Mouse (Mus musculus): ENCODE data around the gene Herc4.
A peak's percentile ranks its signal among the peaks of the same experiment; 100 is the strongest.

Herc4 gene

GRCm38 (mm10) chr10:63243493-63244054 lies at the start of gene Herc4:
Herc4 (plus strand) TSS chr10:63243810.
- peak; percentile 18 for DNase-seq (ENCODE audit: extremely low read depth, low read depth, low spot score)

- no peak for DNase-seq (ENCODE audit: extremely low read depth, low read depth, low spot score)
Measured at GRCm38 (mm10) chr10:63199008-63199407, 44.6 kb upstream of the Herc4 start.

- no peak for DNase-seq (ENCODE audit: extremely low read depth, low read depth, low spot score)
Measured at GRCm38 (mm10) chr10:63201534-63201933, 42.1 kb upstream of the Herc4 start.

- no peak for DNase-seq (ENCODE audit: extremely low read depth, low read depth, low spot score)
Measured at GRCm38 (mm10) chr10:63203002-63203401, 40.6 kb upstream of the Herc4 start.

DNA sequence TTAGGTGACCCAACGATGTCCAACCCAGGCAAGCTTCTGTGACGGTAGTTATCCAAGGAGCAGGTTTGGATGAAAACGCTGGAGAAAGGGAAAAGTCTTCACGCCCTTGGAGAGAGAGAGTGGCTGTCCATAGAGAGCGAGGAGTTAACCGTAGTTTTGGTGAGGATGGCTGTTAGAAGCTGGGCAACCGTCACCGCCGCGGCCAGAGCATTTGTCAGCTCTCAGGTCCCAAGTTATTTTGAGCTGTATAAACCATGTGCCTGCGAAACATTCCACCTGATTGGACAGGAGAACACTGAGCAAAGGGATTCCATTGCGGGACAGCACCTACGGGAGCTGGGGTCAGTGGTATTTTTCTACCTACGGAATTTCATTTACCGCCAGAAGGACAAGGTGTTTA lies 39.9 kb upstream of the Herc4 start, which contains the start of gene Mypn:
Gene Mypn, minus strand, starts transcription at position 225 of the 400 bp plus-strand sequence.
- DNase-seq (ENCODE audit: extremely low read depth, low read depth, low spot score): no peak

DNA sequence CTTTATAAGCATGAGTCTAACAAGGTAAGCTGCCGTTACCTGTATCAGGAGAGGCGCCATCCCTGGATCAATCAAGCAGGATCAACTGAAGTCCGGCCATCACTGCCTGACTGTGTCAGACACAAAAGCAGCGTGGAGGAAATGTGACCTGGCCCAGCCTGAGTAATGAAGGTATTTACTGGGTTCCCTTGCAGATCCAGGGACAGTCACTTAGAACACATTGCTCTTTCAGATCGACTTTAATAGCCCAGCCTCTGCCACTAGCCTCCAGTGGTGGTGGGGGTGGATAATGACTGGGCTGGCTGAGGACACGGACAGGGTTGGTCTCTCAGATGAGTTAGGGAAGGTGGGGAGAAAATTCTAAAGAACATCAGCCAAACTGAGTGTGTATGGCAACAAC lies 34.7 kb upstream of the Herc4 start:
- no peak for DNase-seq (ENCODE audit: extremely low read depth, low read depth, low spot score)

GRCm38 (mm10) chr10:63221081-63221783 lies 22.4 kb upstream of the Herc4 start:
- DNase-seq (ENCODE audit: extremely low read depth, low read depth, low spot score): no peak

GRCm38 (mm10) chr10:63224341-63224740 lies 19.3 kb upstream of the Herc4 start:
- no peak for DNase-seq (ENCODE audit: extremely low read depth, low read depth, low spot score)

DNA sequence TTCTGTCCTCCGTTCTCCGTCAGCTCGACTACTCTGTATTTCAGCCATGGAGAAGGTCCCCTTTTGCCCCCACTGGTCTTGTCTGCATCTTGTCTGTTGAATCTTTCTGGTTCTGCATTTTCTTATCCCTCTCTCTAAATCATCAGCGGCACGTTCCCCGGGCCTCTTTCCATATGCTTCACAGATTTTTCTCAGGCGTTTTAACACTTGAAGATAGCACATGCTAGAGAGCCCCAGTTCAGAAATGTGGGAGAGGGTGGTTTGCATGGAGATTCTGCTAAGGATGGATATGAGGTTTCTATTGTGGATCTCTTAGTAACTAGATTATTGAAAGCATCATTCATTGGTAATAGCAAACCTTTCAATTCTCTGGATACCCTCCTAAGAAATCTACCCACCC lies 13.3 kb upstream of the Herc4 start:
- no peak for DNase-seq (ENCODE audit: extremely low read depth, low read depth, low spot score)

GRCm38 (mm10) chr10:63230854-63231253 lies 12.8 kb upstream of the Herc4 start:
- no peak for DNase-seq (ENCODE audit: extremely low read depth, low read depth, low spot score)

DNA sequence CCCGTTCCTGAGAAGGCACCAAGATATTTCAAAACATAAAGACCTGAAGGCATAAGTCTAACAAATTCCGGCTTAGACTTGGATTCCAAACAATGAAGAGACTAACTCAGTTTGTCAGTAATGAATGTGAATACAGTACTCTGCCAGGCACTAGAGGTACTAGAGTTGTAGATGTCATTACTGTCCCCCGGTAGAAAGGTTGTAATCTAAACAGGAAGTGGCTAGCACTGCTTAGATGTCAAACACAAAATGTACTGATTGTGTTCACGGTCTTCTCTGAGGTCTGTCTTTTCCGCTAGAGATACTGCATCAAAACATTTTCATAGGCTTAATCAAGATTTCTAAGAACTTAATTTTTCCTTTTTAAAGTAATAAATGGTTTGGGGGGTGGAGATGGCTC lies 12.0 kb upstream of the Herc4 start:
- no peak for DNase-seq (ENCODE audit: extremely low read depth, low read depth, low spot score)

DNA sequence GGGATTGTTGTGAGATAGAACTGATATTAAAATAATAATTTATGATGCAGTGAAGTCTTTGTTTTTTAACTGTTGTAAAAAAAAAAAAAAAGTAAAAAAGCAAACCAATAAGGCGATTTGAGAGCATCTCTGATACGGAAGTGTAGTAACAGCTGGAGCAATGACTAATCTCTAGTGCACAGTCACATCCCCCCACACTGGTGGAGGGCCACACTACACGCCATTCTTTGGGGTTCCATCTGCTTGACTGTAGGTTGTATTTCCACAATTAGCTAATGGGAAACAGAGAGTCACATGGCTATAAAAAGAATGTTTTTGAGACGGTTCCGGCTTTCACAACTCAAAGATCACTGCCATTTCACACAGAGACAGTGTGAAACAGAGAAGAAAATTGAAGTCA lies 9.5 kb upstream of the Herc4 start:
- DNase-seq (ENCODE audit: extremely low read depth, low read depth, low spot score): no peak

DNA sequence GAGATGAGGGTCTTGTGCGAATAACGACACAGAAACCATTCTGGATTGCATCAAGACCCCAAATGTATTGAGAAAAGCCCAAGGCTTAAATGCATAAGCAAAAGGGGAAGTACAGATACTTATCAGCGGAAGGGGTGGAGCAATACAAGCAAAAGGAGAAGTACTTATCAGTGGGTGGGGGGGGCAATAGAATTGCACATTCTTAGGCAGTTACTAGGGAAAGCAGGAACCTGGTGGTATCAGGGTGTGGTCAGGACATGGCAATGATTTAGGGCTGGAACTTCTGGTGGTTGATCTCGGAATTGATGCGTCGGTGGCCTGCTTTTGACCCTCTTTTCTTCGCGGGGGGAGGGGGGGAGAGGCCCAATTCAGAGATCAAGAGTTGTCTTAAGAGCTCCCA lies 7.7 kb upstream of the Herc4 start:
- no peak for DNase-seq (ENCODE audit: extremely low read depth, low read depth, low spot score)

GRCm38 (mm10) chr10:63236663-63237062 lies 6.9 kb upstream of the Herc4 start:
- no peak for DNase-seq (ENCODE audit: extremely low read depth, low read depth, low spot score)

- no peak for DNase-seq (ENCODE audit: extremely low read depth, low read depth, low spot score)
Measured at GRCm38 (mm10) chr10:63237206-63237605, 6.4 kb upstream of the Herc4 start.

DNA sequence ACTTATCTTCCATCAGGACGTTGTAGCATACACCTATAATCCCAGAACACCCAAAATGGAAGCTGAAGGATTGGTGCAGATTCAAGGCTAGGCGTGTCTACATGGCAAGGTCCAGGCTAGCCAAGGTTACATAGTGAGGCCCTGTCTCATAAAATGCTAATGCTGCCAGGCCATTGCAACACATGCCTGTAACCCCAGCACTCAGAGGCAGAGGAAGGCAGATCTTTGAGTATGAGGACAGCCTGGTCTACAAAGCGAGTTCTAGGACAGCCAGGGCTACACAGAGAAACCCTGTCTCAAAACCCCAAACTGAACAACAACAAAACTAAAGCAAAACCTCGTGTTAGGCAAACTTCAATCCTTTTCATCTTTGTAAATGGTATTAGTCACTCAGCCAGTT lies 5.5 kb upstream of the Herc4 start:
- no peak for DNase-seq (ENCODE audit: extremely low read depth, low read depth, low spot score)

- DNase-seq (ENCODE audit: extremely low read depth, low read depth, low spot score): no peak
Measured at GRCm38 (mm10) chr10:63239848-63240247, 3.8 kb upstream of the Herc4 start.

DNA sequence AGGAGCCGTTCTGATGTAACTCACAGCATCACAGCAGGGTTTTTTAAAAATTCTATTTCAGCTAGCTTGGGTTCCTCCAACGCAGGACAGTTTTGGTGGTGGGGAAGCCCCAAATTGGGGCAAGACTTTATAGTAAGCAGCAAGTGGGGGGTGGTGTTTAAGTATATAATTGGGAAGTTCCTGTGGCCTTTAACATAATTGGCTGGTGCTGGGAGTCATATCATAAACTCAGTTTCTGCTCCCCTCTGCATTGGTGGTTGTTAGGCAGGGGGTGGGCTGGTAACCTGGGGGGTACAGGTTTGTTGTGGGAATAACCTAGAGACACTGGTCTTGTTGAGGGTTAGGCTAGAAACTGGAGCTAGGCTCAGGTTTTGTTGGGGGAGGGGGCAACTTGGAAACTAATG lies 2.7 kb upstream of the Herc4 start:
- DNase-seq (ENCODE audit: extremely low read depth, low read depth, low spot score): no peak

DNA sequence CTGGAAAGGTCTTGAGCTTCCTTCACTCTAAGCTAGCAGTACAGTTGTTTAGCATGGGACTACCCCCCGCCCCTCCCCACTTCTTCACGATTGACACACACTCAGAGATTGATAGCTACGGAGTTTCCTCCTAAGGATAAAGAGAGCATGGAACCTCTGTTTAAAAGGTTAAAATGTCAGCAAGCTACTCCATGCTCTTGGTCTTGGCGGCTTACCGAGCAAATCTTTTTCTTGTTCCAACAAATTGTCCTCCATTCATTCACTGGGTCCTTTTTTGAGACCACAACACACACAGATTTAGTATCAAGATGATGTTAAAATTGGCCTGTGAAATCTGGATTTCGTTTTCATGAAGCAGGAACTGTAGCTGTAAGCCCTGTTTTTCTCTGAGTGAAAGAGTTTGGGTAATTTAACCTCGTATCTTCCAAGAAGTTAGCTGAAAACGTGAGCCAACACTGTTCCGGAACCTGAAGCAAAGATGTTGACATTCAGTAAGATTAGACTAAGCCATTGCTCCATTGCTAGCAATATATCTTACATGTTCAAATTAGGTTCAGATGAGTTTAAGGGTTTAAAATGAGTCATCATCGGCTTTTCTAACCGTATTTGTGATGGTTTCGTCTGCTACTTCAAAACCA lies 693 bp upstream of the Herc4 start:
- peak; percentile 46 for DNase-seq (ENCODE audit: extremely low read depth, low read depth, low spot score)

- no peak for DNase-seq (ENCODE audit: extremely low read depth, low read depth, low spot score)
Measured at GRCm38 (mm10) chr10:63244055-63244671, 553 bp downstream of the Herc4 start.

GRCm38 (mm10) chr10:63244746-63245145 lies 1.1 kb downstream of the Herc4 start:
- no peak for DNase-seq (ENCODE audit: extremely low read depth, low read depth, low spot score)

DNA sequence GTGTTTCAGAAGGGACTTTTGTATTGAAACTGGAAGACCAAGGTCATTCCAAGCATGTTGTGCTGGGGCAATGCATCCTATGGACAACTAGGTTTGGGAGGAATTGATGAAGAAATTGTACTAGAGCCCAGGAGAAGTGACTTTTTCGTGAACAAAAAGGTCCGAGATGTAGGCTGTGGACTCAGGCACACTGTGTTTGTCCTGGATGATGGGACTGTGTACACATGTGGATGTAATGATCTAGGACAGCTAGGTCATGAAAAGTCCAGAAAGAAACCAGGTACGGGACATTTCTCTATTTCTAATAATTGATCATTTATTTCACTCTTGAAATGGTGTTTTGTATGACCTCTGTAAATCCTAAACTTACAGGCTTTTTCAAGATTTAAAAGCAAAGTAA lies 2.2 kb downstream of the Herc4 start:
- DNase-seq (ENCODE audit: extremely low read depth, low read depth, low spot score): no peak

Data from fat pad, adult 2 months (tissue).